Mouse (Mus musculus): Measurements from ENCODE around the gene Chrna9.

DNA sequence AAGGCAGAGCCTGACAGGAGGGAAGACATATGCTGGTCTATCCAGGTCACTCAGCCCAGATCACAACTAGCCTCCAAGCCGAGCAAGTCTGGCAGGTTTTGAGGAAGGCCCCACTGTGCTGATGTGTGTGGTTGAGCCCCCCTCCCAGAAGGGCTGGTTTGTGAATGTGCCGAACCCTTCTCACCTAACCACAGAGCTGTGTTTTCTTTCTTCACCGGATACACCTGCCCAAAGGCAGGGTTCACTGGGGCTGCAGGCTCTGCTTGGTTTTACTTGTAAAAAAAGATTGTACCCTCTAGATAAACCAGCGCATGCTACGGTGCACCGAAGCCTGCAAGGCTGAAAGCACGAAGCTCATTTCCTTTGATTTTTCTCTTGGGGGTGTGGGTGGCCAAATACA is 5.6 kb upstream of the Chrna9 start:
- TF ChIP-seq TCF12 (IDR thresholded peaks at IDR 0.05; ENCODE audit: insufficient read depth, poor library complexity, severe bottlenecking) (no peak), POLR2AphosphoS2 (IDR thresholded peaks at IDR 0.05; ENCODE audit: insufficient read length, low read depth) (no peak), POLR2A (IDR thresholded peaks at IDR 0.05; ENCODE audit: insufficient read length, low read depth) (no peak), CEBPB (IDR thresholded peaks at IDR 0.05; ENCODE audit: insufficient read depth, poor library complexity, severe bottlenecking) (no peak), USF1 (IDR thresholded peaks at IDR 0.05; ENCODE audit: low read depth) (no peak), MYOD1 (IDR thresholded peaks at IDR 0.05; ENCODE audit: control insufficient read depth in 1 of 3, insufficient read length in 2 of 3, low read depth in 2 of 3) (no peak), E2F4 (IDR thresholded peaks at IDR 0.05; ENCODE audit: insufficient read depth) (no peak), REST (IDR thresholded peaks at IDR 0.05; ENCODE audit: insufficient read depth, insufficient read length) (no peak), MAX (IDR thresholded peaks at IDR 0.05; ENCODE audit: low read depth) (no peak), MYOG (IDR thresholded peaks at IDR 0.05; ENCODE audit: control insufficient read depth in 1 of 3, insufficient read depth in 1 of 3, insufficient read length in 2 of 3, low read depth in 2 of 3) (no peak), TCF3 (IDR thresholded peaks at IDR 0.05; ENCODE audit: insufficient read length, low read depth) (no peak), SRF (IDR thresholded peaks at IDR 0.05; ENCODE audit: control insufficient read depth, insufficient read length, low read depth) (no peak)
